Mouse (Mus musculus): ENCODE data around the gene Zfp940. TPM values are rescaled to one million over a fixed set of nuclear protein-coding genes. Genes with fewer than 3 reads are reported as not detected.

The Zfp940 gene
- polyA plus RNA-seq, 1 experiment from 2014 or later = 1.3 TPM

DNA sequence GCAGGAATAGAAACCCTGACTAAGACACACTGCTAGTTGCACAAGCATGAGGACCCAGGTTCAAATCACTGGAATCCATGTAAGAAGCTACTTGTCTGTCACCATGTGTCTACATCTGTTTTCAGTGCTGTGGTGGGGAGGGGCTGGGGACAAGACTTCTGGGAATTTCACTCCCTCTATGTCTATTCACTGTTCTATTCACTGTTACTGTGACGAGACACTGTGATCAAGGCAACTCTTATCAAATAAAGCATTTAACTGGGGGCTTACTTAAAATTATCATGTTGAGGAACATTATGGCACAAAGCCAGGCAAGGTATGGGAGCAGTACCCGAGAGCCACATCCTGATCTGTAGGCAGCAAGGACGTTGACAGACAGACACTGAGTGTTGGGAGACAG is 14.2 kb downstream of the Zfp940 start:
- H3K4me3 ChIP-seq (ENCODE audit: low read depth, low read length) = no peak overlapping the region
- ATAC-seq (no peak), DNase-seq (ENCODE audit: low spot score) (no peak)
- no peaks in the 10 kb centered on the region for H3K9me3 ChIP-seq (ENCODE audit: low read length)
- no peaks in the 10 kb centered on the region for H3K4me1 ChIP-seq (ENCODE audit: insufficient read depth, low read depth, low read length)
- no peaks in the 10 kb centered on the region for H3K27me3 ChIP-seq (replicated peaks; ENCODE audit: insufficient read depth, low read length)
- no peak overlapping the region for H3K4me2 ChIP-seq (replicated peaks; ENCODE audit: low read depth, low read length)
- TF ChIP-seq CTCF (IDR thresholded peaks at IDR 0.05) = no peak
- no peak for TF ChIP-seq EP300 (IDR thresholded peaks at IDR 0.05)
- 0 out of 2 replicates have a peak, but pooled peaks cover 2% of the 10 kb centered on the region for H3K36me3 ChIP-seq (ENCODE audit: insufficient read depth, low read length)
- WGBS = 75% methylated on average over 3 of the region's 3 CpGs
- no peak overlapping the region for H3K9ac ChIP-seq (replicated peaks; ENCODE audit: low read depth)
- H3K27ac ChIP-seq (ENCODE audit: low read length) = no peak overlapping the region

DNA sequence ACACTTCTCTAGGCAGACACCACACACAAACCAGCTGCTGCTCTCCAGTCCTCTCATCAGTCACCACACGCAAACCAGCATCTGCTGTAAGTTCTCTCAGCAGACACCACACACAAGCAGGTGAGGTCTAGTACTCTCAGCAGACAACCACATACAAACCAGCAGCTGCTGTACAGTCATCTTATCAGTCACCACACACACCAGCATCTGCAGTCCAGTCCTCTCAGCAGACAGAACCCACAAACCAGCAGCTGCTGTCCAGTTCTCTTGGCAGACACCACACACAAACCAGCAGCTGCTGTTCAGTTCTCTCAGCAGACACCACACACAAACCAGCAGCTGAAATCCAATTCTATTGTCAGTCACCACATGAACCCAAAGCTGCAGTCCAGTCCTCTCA is 16.7 kb downstream of the Zfp940 start:
- WGBS = 96% methylated on average over 1 of the region's 1 CpGs
- no peaks in the 10 kb centered on the region for H3K27me3 ChIP-seq (replicated peaks; ENCODE audit: insufficient read depth, low read length)
- H3K4me2 ChIP-seq (replicated peaks; ENCODE audit: low read depth, low read length) = no peak overlapping the region
- no peak overlapping the region for H3K9ac ChIP-seq (replicated peaks; ENCODE audit: low read depth)
- no peaks in the 10 kb centered on the region for H3K36me3 ChIP-seq (ENCODE audit: insufficient read depth, low read length)
- no peak overlapping the region for H3K27ac ChIP-seq (ENCODE audit: low read length)
- no peaks in the 10 kb centered on the region for H3K9me3 ChIP-seq (ENCODE audit: low read length)
- no peak overlapping the region for H3K4me3 ChIP-seq (ENCODE audit: low read depth, low read length)
- DNase-seq (ENCODE audit: low spot score) = no peak
- no peaks in the 10 kb centered on the region for H3K4me1 ChIP-seq (ENCODE audit: insufficient read depth, low read depth, low read length)
- no peak for ATAC-seq
- no peak for TF ChIP-seq CTCF (IDR thresholded peaks at IDR 0.05)
- TF ChIP-seq EP300 (IDR thresholded peaks at IDR 0.05) = no peak

DNA sequence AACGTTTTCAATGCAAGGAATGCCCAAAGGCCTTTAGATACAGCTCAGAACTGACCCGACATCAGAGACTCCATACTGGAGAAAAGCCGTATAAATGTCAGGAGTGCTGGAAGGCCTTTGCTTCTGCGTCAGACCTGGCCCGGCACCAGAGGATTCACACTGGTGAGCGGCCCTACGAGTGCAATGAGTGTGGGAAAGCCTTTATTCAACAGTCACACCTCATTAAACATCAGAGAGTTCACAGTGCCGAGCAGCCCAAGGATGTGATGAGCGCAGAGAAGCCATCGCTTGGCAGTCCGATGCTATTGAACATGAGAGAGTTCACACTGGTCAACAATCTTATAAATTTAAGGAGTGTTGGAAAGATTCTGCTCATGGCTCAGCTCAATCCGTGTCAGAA is 23.7 kb downstream of the Zfp940 start:
- no peak overlapping the region for H3K27ac ChIP-seq (ENCODE audit: low read length)
- H3K9me3 ChIP-seq (ENCODE audit: low read length) = no peaks in the 10 kb centered on the region; the same call in 1 of the 2 replicates
- no peaks in the 10 kb centered on the region for H3K4me1 ChIP-seq (ENCODE audit: insufficient read depth, low read depth, low read length)
- no peak overlapping the region for H3K4me3 ChIP-seq (ENCODE audit: low read depth, low read length)
- H3K9ac ChIP-seq (replicated peaks; ENCODE audit: low read depth) = no peak overlapping the region
- no peak for TF ChIP-seq CTCF (IDR thresholded peaks at IDR 0.05)
- no peak for TF ChIP-seq EP300 (IDR thresholded peaks at IDR 0.05)
- no peak for ATAC-seq
- WGBS = 79% methylated on average over 12 of the region's 12 CpGs
- DNase-seq (ENCODE audit: low spot score) = no peak
- no peaks in the 10 kb centered on the region for H3K27me3 ChIP-seq (replicated peaks; ENCODE audit: insufficient read depth, low read length)
- no peak overlapping the region for H3K4me2 ChIP-seq (replicated peaks; ENCODE audit: low read depth, low read length)
- peaks cover 27% of the 10 kb centered on the region for H3K36me3 ChIP-seq (ENCODE audit: insufficient read depth, low read length)

DNA sequence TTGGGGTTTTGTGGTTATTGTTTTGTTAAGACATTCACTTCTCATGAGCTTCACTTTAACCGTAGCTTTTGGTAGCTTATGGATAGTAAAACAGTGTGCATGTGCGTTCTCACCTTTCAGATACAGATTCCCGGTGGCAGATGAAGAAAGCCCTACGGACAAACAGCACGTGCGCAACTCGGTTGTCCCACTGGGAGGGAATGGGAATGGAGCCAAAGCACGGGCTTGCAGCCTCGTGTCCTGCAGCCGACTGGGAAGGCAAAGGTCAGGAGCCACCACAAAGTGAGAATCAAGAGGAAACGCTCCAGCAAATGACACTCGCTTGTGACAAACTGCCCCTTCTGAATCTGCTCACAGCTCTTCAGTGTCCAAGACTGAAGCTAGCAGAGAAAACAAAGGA is 25.5 kb downstream of the Zfp940 start:
- no peak overlapping the region for H3K4me2 ChIP-seq (replicated peaks; ENCODE audit: low read depth, low read length)
- H3K4me1 ChIP-seq (ENCODE audit: insufficient read depth, low read depth, low read length) = no peaks in the 10 kb centered on the region
- no peak overlapping the region for H3K4me3 ChIP-seq (ENCODE audit: low read depth, low read length)
- no peak overlapping the region for H3K9ac ChIP-seq (replicated peaks; ENCODE audit: low read depth)
- WGBS = 87% methylated on average over 12 of the region's 12 CpGs
- peaks cover 27% of the 10 kb centered on the region for H3K36me3 ChIP-seq (ENCODE audit: insufficient read depth, low read length)
- DNase-seq (ENCODE audit: low spot score) = no peak
- TF ChIP-seq CTCF (IDR thresholded peaks at IDR 0.05) = no peak
- no peak for TF ChIP-seq EP300 (IDR thresholded peaks at IDR 0.05)
- no peak overlapping the region for H3K27ac ChIP-seq (ENCODE audit: low read length)
- H3K27me3 ChIP-seq (replicated peaks; ENCODE audit: insufficient read depth, low read length) = no peaks in the 10 kb centered on the region
- no peak for ATAC-seq
- H3K9me3 ChIP-seq (ENCODE audit: low read length) = no peaks in the 10 kb centered on the region; the same call in 1 of the 2 replicates

DNA sequence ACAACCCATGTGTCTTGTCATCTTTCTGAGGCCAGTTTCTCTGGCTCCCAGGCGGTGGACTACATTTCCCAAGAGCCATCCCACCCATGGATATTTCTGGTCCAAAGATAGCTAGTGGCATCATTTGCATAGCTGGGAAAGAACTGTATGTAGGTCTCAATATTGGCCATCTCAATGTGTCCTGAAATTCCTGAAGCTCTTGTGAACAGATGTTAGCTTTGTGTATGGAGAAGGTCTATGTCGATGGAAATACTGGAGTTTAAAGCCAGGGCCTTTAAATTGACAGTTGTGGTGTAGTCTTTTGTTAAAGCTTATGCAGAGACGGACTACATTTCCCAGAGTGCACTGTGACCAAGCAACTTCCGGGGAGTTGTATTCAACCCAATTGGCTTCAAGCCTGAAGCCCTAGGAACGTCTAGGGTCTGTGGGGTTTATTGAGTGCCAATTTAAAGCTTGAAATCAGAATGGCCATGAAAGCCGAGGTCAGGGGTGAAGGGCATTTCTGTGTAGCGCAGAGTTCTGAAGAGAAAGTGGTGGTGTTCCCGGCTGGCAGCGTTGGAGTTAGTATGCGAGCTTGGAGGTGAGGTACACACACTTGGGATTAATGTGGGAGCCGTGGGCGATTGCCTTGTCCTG is 34.7 kb downstream of the Zfp940 start:
- ATAC-seq (peak; percentile 62), DNase-seq (ENCODE audit: low spot score) (peak; percentile 92)
- peaks cover 16% of the 10 kb centered on the region; the same call in 1 of the 2 replicates for H3K4me1 ChIP-seq (ENCODE audit: insufficient read depth, low read depth, low read length)
- H3K4me3 ChIP-seq (ENCODE audit: low read depth, low read length) = peak overlapping the region; percentile 61
- H3K4me2 ChIP-seq (replicated peaks; ENCODE audit: low read depth, low read length) = peak overlapping the region; percentile 64
- H3K9me3 ChIP-seq (ENCODE audit: low read length) = no peaks in the 10 kb centered on the region
- H3K27ac ChIP-seq (ENCODE audit: low read length) = peak overlapping the region; percentile 45
- no peaks in the 10 kb centered on the region for H3K36me3 ChIP-seq (ENCODE audit: insufficient read depth, low read length)
- peak overlapping the region; percentile 37 for H3K9ac ChIP-seq (replicated peaks; ENCODE audit: low read depth)
- no peaks in the 10 kb centered on the region for H3K27me3 ChIP-seq (replicated peaks; ENCODE audit: insufficient read depth, low read length)
- WGBS = 2% methylated on average over 12 of the region's 12 CpGs
- TF ChIP-seq CTCF (IDR thresholded peaks at IDR 0.05) = no peak

DNA sequence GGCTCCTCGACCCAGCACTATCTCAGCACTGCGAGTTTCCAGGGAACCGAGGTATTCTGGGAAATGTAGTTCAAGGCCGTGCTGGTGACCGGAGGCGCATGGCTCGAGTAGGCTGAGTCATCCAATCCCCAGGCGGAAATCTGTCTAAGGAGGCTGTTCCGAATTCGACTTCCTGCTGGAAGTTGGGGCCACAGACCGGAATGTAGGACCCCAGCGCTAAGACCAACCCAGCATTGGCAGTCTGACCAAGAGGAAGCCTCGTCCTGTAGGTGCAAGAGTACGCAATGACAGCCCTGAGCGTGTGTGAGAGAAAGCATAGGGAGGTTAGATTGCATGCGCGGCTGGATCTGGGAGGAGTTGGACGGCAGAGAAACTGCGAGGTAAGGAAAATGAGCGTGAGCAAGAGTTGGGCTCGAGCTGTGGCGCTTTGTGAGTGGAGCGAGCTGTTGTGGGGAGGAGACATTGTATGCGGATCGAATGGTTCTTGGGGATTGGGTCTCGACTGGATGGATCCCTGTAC is 37.5 kb downstream of the Zfp940 start, which contains the start of gene Zfp790:
Zfp790 (plus strand) TSS at position 205 of the 520 bp plus-strand sequence.
- H3K9ac ChIP-seq (replicated peaks; ENCODE audit: low read depth) = peak within 1 kb of the TSS; percentile 60
- WGBS = under 1% methylated on average over 26 of the region's 26 CpGs
- ATAC-seq (peak; percentile 96), DNase-seq (ENCODE audit: low spot score) (peak; percentile 99)
- peak within 1 kb of the TSS; percentile 88 for H3K27ac ChIP-seq (ENCODE audit: low read length)
- H3K9me3 ChIP-seq (ENCODE audit: low read length) = no peaks in the 10 kb centered on the region
- H3K4me2 ChIP-seq (replicated peaks; ENCODE audit: low read depth, low read length) = peak within 1 kb of the TSS; percentile 82
- H3K27me3 ChIP-seq (replicated peaks; ENCODE audit: insufficient read depth, low read length) = no peaks in the 10 kb centered on the region
- H3K4me3 ChIP-seq (ENCODE audit: low read depth, low read length) = peak within 1 kb of the TSS; percentile 58
- TF ChIP-seq CTCF (IDR thresholded peaks at IDR 0.05) = no peak
- no peak for TF ChIP-seq EP300 (IDR thresholded peaks at IDR 0.05)
- H3K36me3 ChIP-seq (ENCODE audit: insufficient read depth, low read length) = no peaks in the 10 kb centered on the region
- peaks cover 16% of the 10 kb centered on the region; the same call in 1 of the 2 replicates for H3K4me1 ChIP-seq (ENCODE audit: insufficient read depth, low read depth, low read length)

Measured in lung, postnatal 0 days (tissue).